Mouse (Mus musculus) neutrophil, adult 59 days (primary cell): ENCODE results near the gene Olfr728. TPM values are rescaled to one million over a fixed set of nuclear protein-coding genes. Genes with fewer than 3 reads are reported as not detected.

Experiments
- total RNA-seq, 2 experiments: library from RNA; stranded (reverse); gene quantifications; 1 replicate in 1 of 2; 2 replicates in 1 of 2; pipeline ENCODE4 v1.2.4; 2023

The Olfr728 gene
- not detected for total RNA-seq

DNA sequence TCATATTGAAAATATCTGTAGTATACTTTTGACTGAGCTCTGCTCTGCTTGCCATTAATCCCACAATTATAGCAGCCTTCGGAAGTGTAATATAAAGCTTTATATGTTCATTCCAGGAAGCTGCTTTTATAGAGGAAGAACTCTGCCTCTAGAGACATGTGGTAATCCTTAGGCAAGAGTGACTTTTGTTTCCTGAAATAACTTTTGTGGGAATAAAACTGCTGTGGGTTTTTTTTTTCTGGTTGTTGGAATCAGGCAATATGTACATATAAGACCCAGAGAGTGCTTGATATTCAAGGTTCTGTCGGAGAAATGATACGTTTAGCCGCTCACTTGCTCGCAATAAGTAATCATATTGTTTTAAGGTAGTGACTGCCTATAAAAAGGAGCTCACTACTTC, at the start of gene Olfr728:
TSS of gene Olfr728 (minus strand) at position 101 of the 400 bp plus-strand sequence.

DNA sequence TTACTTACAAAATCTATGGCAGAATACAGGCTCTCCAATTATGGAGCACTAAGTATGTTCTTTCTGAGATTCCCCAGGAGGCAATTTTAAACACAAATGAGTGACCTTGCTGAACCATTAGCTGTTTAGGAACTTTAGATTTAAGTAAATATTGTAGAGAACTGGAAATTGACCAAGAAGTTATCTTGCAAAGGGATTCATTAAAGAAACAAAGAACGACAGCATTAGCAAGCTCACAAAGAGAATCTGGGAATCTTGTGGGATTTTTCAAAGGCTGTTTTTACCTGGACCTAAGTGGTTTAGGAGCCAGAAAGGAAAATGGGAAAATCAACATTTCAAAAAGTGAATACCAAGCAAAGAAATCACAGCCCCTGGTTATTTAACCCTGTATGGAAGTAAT, 45.6 kb upstream of the Olfr728 start, which contains the start of gene Olfr730:
TSS of gene Olfr730 (minus strand) at position 101 of the 400 bp plus-strand sequence.

DNA sequence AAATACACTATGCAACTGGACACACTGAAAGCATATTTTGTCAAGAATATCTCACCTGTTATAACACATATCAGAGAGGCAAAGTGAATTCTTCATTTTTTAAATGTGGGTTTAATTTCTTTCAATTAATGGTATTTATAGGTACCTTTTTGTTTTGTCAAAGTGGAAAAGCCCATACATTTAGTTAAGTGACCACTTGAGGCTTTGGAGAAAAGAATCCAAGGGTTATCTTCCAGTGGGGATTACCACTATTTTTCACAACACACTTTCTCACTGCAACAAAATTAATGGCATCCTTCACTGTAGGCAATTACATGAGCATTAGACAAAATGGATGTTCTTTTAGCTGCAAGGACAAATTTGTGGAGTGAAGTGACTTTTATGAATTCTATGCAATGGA, 10.3 kb upstream of the Olfr728 start, which contains the start of gene Olfr729:
TSS of gene Olfr729 (minus strand) at position 101 of the 400 bp plus-strand sequence.

DNA sequence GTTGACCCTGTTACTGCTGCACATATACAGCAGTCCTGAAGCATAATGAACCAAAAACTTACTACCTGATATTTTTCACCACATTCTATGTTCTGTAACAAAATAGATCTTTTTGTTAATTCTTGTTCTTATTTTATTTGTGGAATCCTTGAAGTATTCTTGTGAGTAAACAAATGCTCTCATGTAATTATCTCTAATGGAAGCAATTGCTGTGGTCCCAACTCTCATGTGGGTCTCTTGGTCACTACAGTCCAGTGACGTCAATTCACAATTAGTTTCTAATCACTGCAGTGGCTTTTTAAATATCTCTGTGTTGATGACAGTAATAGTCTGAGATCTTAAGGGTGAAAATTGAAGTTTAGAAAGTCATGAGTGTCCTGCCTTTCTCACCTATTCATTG, 19.6 kb downstream of the Olfr728 start, which contains the start of gene Olfr727:
TSS of gene Olfr727 (plus strand) at position 301 of the 400 bp plus-strand sequence.

DNA sequence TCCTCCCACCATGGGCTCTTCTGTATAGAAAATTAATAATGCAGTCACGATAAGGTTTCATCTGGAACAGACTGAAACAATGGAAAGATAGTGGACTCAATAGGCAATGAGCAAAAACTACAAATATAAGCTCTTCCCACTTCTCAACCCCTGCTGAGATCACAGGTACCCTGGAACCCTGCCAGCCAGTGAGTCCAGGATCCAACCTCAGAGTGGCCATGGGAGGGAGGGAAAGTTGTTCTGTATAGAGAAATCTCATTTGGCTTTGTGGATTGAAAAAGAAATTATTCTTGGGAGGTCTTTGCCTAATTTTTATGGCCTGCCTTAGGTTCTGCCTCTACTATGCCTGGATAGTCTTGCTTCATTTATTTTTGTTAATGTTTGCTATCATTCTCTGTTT, 51.6 kb downstream of the Olfr728 start, which contains the start of gene Olfr726:
TSS of gene Olfr726 (minus strand) at position 101 of the 400 bp plus-strand sequence.

Other genes starting within 250 kb of the Olfr728 start
- gene Olfr722, start 240.7 kb downstream of the Olfr728 start, total RNA-seq, result not detected
- not detected for gene Olfr723, start 210.9 kb downstream of the Olfr728 start, total RNA-seq
- not detected for gene Olfr724, start 179.4 kb downstream of the Olfr728 start, total RNA-seq
- gene Olfr725, start 102.3 kb downstream of the Olfr728 start, total RNA-seq, result not detected
- not detected for gene Olfr726, start 51.7 kb downstream of the Olfr728 start, total RNA-seq
- gene Olfr727, start 19.5 kb downstream of the Olfr728 start, total RNA-seq, result not detected
- gene Olfr729, start 10.2 kb upstream of the Olfr728 start, total RNA-seq, result not detected
- not detected for gene Olfr730, start 45.5 kb upstream of the Olfr728 start, total RNA-seq
- gene Olfr731, start 99.2 kb upstream of the Olfr728 start, total RNA-seq, result not detected
- not detected for gene Olfr732, start 141.5 kb upstream of the Olfr728 start, total RNA-seq
- gene Olfr733, start 158.8 kb upstream of the Olfr728 start, total RNA-seq, result not detected
- not detected for gene Olfr734, start 184.1 kb upstream of the Olfr728 start, total RNA-seq
- not detected for gene Olfr735, start 206.2 kb upstream of the Olfr728 start, total RNA-seq
- under 1 TPM in 1 of 2 experiments, not detected in 1; 0.29 TPM for gene Tlr11, start 215.2 kb upstream of the Olfr728 start, total RNA-seq
- gene Olfr736, start 238.5 kb upstream of the Olfr728 start, total RNA-seq, result not detected